Mouse (Mus musculus) spleen, adult 2 months (tissue): ENCODE measurements around the gene Gzmm. TPM values are rescaled to one million over a fixed set of nuclear protein-coding genes. Genes with fewer than 3 reads are reported as not detected.

Experiments
- DNase-seq, 2 experiments: peaks; one replicate each; pipeline versions ENCODE4 v3.0.0 to v3.0.0-alpha.2; 2012 to 2021; ENCODE audit warnings: low spot score in 2 of 2, low read depth in 1 of 2
- H3K27ac ChIP-seq: fragments of 200-500 bp; 2 replicates; pipeline ENCODE4 v1.5.1; 2012; ENCODE audit warnings: low read length, inconsistent platforms; ENCODE audit not compliant: insufficient read depth
- H3K27me3 ChIP-seq: fragments of 200-500 bp; 2 replicates; pipeline ENCODE4 v1.6.1; 2012; ENCODE audit warnings: mild to moderate bottlenecking, moderate library complexity, low read length, inconsistent platforms; ENCODE audit not compliant: control insufficient read depth, insufficient read depth
- H3K36me3 ChIP-seq: fragments of 200-500 bp; 2 replicates; pipeline ENCODE4 v1.6.1; 2012; ENCODE audit warnings: mild to moderate bottlenecking, low read length, inconsistent platforms; ENCODE audit not compliant: control insufficient read depth, insufficient read depth
- H3K4me1 ChIP-seq: fragments of 200-500 bp; 2 replicates; pipeline ENCODE4 v1.6.1; 2011; ENCODE audit warnings: inconsistent platforms; ENCODE audit not compliant: control insufficient read depth, insufficient read depth, insufficient read length
- H3K4me3 ChIP-seq: fragments of 200-500 bp; 2 replicates; pipeline ENCODE4 v1.5.1; 2011; ENCODE audit warnings: mild to moderate bottlenecking, inconsistent platforms; ENCODE audit not compliant: insufficient read depth, insufficient read length; ENCODE audit errors: extremely low read depth
- CTCF ChIP-seq: fragments of 200-500 bp; IDR thresholded peaks from 2 replicates; pipeline ENCODE4 v1.5.1; 2011; ENCODE audit warnings: mild to moderate bottlenecking, inconsistent platforms; ENCODE audit not compliant: insufficient read depth, insufficient read length, insufficient replicate concordance; ENCODE audit errors: extremely low read depth
- POLR2A ChIP-seq: fragments of 200-500 bp; IDR thresholded peaks from 2 replicates; pipeline ENCODE4 v1.6.1; 2011; ENCODE audit warnings: low read depth, low read length, inconsistent platforms
- WGBS: fragments of 180-500 bp; shearing (Covaris S2); methylation state at CpG from one replicate; pipeline ENCODE4 v1.1.7; 2018; 5-methylcytosine and 5-hydroxymethylcytosine counted together
- polyA plus RNA-seq: library from polyadenylated mRNA; depleted of rRNA; stranded (reverse); fragments of >200 nt; gene quantifications from 2 replicates; pipeline ENCODE4 v1.2.3, GENCODE M21; 2012

Gzmm gene
- polyA plus RNA-seq, 1 experiment = 1.8 TPM

- TF ChIP-seq CTCF (no peak), POLR2A (no peak)
- DNase-seq = no peak
- no peaks in the 10 kb centered on the region for H3K27me3 ChIP-seq
- H3K4me1 ChIP-seq = no peaks in the 10 kb centered on the region
- no peak overlapping the region for H3K27ac ChIP-seq
- WGBS = 81% methylated on average over 12 of the region's 12 CpGs
- H3K36me3 ChIP-seq = no peaks in the 10 kb centered on the region; the same call in 1 of the 2 replicates
- no peak overlapping the region for H3K4me3 ChIP-seq
These were observed 5.0 kb downstream of the Gzmm start for GRCm38 (mm10) chr10:79693580-79694378.

GRCm38 (mm10) chr10:79694379-79694655 is 5.5 kb downstream of the Gzmm start:
- WGBS = 90% methylated on average over 6 of the region's 6 CpGs
- Histone ChIP-seq H3K27me3 (no peaks in the 10 kb centered on the region), H3K36me3 (no peaks in the 10 kb centered on the region), H3K4me1 (no peaks in the 10 kb centered on the region), H3K4me3 (no peak overlapping the region), H3K27ac (no peak overlapping the region)
- TF ChIP-seq POLR2A (no peak), CTCF (no peak)
- no peak for DNase-seq

- H3K4me3 ChIP-seq = no peak overlapping the region
- 62% methylated on average over 13 of the region's 13 CpGs for WGBS
These were observed 6.7 kb downstream of the Gzmm start for GRCm38 (mm10) chr10:79695231-79696128.

GRCm38 (mm10) chr10:79696129-79696651 is 7.4 kb downstream of the Gzmm start:
- Histone ChIP-seq H3K4me3 (no peak overlapping the region), H3K27ac (no peak overlapping the region)
- TF ChIP-seq POLR2A (no peak), CTCF (no peak)

More at GRCm38 (mm10) chr10:79695231-79696128, 6.7 kb downstream of the Gzmm start:
- TF ChIP-seq CTCF (peak; percentile 87; the same call in 1 of the 2 replicates), POLR2A (no peak)
- Histone ChIP-seq H3K27me3 (no peaks in the 10 kb centered on the region), H3K4me1 (no peaks in the 10 kb centered on the region), H3K27ac (no peak overlapping the region), H3K36me3 (no peaks in the 10 kb centered on the region)
- DNase-seq = peak; percentile 42 to 72

GRCm38 (mm10) chr10:79697916-79698315 is 9.1 kb downstream of the Gzmm start:
- no peak overlapping the region for H3K4me3 ChIP-seq
- 84% methylated on average over 6 of the region's 6 CpGs for WGBS
- H3K36me3 ChIP-seq = no peaks in the 10 kb centered on the region
- no peaks in the 10 kb centered on the region for H3K27me3 ChIP-seq
- DNase-seq = no peak
- H3K4me1 ChIP-seq = no peaks in the 10 kb centered on the region
- no peak for TF ChIP-seq CTCF
- no peak for TF ChIP-seq POLR2A
- no peak overlapping the region for H3K27ac ChIP-seq

More at GRCm38 (mm10) chr10:79696129-79696651, 7.4 kb downstream of the Gzmm start:
- no peaks in the 10 kb centered on the region for H3K27me3 ChIP-seq
- 78% methylated on average over 9 of the region's 9 CpGs for WGBS
- H3K4me1 ChIP-seq = no peaks in the 10 kb centered on the region
- no peaks in the 10 kb centered on the region for H3K36me3 ChIP-seq
- no peak for DNase-seq

- DNase-seq = no peak
- Histone ChIP-seq H3K4me1 (no peaks in the 10 kb centered on the region), H3K36me3 (no peaks in the 10 kb centered on the region), H3K27ac (no peak overlapping the region), H3K4me3 (no peak overlapping the region), H3K27me3 (no peaks in the 10 kb centered on the region)
- WGBS = 95% methylated on average over 6 of the region's 6 CpGs
- TF ChIP-seq CTCF (no peak), POLR2A (no peak)
These were observed 9.6 kb downstream of the Gzmm start for GRCm38 (mm10) chr10:79698459-79698858.

GRCm38 (mm10) chr10:79700676-79701075 is 11.9 kb downstream of the Gzmm start:
- Histone ChIP-seq H3K4me1 (peaks cover 9% of the 10 kb centered on the region; the same call in 1 of the 2 replicates), H3K36me3 (no peaks in the 10 kb centered on the region), H3K27ac (no peak overlapping the region), H3K27me3 (no peaks in the 10 kb centered on the region), H3K4me3 (no peak overlapping the region)
- 72% methylated on average over 7 of the region's 7 CpGs for WGBS
- no peak for TF ChIP-seq CTCF
- no peak for TF ChIP-seq POLR2A
- DNase-seq = no peak
